Mouse (Mus musculus): Measurements from ENCODE around the gene Fkbp5. TPM values are rescaled to one million over a fixed set of nuclear protein-coding genes. Genes with fewer than 3 reads are reported as not detected.

Gene Fkbp5
- polyA plus RNA-seq, 1 experiment, result 26.1 TPM

GRCm38 (mm10) chr17:28513844-28514243, 3.5 kb downstream of the Fkbp5 start:
- DNase-seq (ENCODE audit: low read depth in 1 of 2, low spot score in 2 of 2), result peak in 1 of 2 experiments; percentile 36

GRCm38 (mm10) chr17:28513337-28513736, 4.0 kb downstream of the Fkbp5 start:
- no peak for DNase-seq (ENCODE audit: low read depth in 1 of 2, low spot score in 2 of 2)
- no peak overlapping the region for H3K4me3 ChIP-seq (ENCODE audit: extremely low read depth, insufficient read depth, insufficient read length)
- WGBS, result 37% methylated on average over 1 of the region's 1 CpGs
- no peak for TF ChIP-seq CTCF (IDR thresholded peaks at IDR 0.05; ENCODE audit: extremely low read depth, insufficient read depth, insufficient read length, insufficient replicate concordance)
- no peak for TF ChIP-seq POLR2A (IDR thresholded peaks at IDR 0.05; ENCODE audit: low read depth, low read length)
- H3K27me3 ChIP-seq (ENCODE audit: control insufficient read depth, insufficient read depth, low read length), result no peaks in the 10 kb centered on the region
- peaks cover 55% of the 10 kb centered on the region for H3K4me1 ChIP-seq (ENCODE audit: control insufficient read depth, insufficient read depth, insufficient read length)
- no peaks in the 10 kb centered on the region for H3K36me3 ChIP-seq (ENCODE audit: control insufficient read depth, insufficient read depth, low read length)
- peak overlapping the region; percentile 30; the same call in 1 of the 2 replicates for H3K27ac ChIP-seq (ENCODE audit: insufficient read depth, low read length)

More at GRCm38 (mm10) chr17:28513844-28514243, 3.5 kb downstream of the Fkbp5 start:
- no peaks in the 10 kb centered on the region for H3K27me3 ChIP-seq (ENCODE audit: control insufficient read depth, insufficient read depth, low read length)
- H3K4me3 ChIP-seq (ENCODE audit: extremely low read depth, insufficient read depth, insufficient read length), result no peak overlapping the region
- peak overlapping the region; percentile 70 for H3K27ac ChIP-seq (ENCODE audit: insufficient read depth, low read length)
- WGBS, result 11% methylated on average over 7 of the region's 7 CpGs
- TF ChIP-seq CTCF (IDR thresholded peaks at IDR 0.05; ENCODE audit: extremely low read depth, insufficient read depth, insufficient read length, insufficient replicate concordance) (no peak), POLR2A (IDR thresholded peaks at IDR 0.05; ENCODE audit: low read depth, low read length) (no peak; the same call in 1 of the 2 replicates)
- no peaks in the 10 kb centered on the region for H3K36me3 ChIP-seq (ENCODE audit: control insufficient read depth, insufficient read depth, low read length)
- peaks cover 59% of the 10 kb centered on the region for H3K4me1 ChIP-seq (ENCODE audit: control insufficient read depth, insufficient read depth, insufficient read length)

GRCm38 (mm10) chr17:28512696-28513095, 4.6 kb downstream of the Fkbp5 start:
- Histone ChIP-seq H3K27me3 (ENCODE audit: control insufficient read depth, insufficient read depth, low read length) (no peaks in the 10 kb centered on the region), H3K27ac (ENCODE audit: insufficient read depth, low read length) (peak overlapping the region; percentile 53), H3K4me1 (ENCODE audit: control insufficient read depth, insufficient read depth, insufficient read length) (peaks cover 50% of the 10 kb centered on the region; the same call in 1 of the 2 replicates), H3K36me3 (ENCODE audit: control insufficient read depth, insufficient read depth, low read length) (no peaks in the 10 kb centered on the region), H3K4me3 (ENCODE audit: extremely low read depth, insufficient read depth, insufficient read length) (no peak overlapping the region)
- TF ChIP-seq CTCF (IDR thresholded peaks at IDR 0.05; ENCODE audit: extremely low read depth, insufficient read depth, insufficient read length, insufficient replicate concordance) (no peak), POLR2A (IDR thresholded peaks at IDR 0.05; ENCODE audit: low read depth, low read length) (no peak)
- no peak for DNase-seq (ENCODE audit: low read depth in 1 of 2, low spot score in 2 of 2)
- 76% methylated on average over 6 of the region's 6 CpGs for WGBS

GRCm38 (mm10) chr17:28511616-28512541, 5.4 kb downstream of the Fkbp5 start:
- Histone ChIP-seq H3K27me3 (ENCODE audit: control insufficient read depth, insufficient read depth, low read length) (no peaks in the 10 kb centered on the region), H3K4me3 (ENCODE audit: extremely low read depth, insufficient read depth, insufficient read length) (no peak overlapping the region), H3K27ac (ENCODE audit: insufficient read depth, low read length) (peak overlapping the region; percentile 53), H3K36me3 (ENCODE audit: control insufficient read depth, insufficient read depth, low read length) (no peaks in the 10 kb centered on the region), H3K4me1 (ENCODE audit: control insufficient read depth, insufficient read depth, insufficient read length) (peaks cover 43% of the 10 kb centered on the region; the same call in 1 of the 2 replicates)
- WGBS, result 67% methylated on average over 9 of the region's 9 CpGs
- DNase-seq (ENCODE audit: low read depth in 1 of 2, low spot score in 2 of 2), result no peak
- no peak for TF ChIP-seq POLR2A (IDR thresholded peaks at IDR 0.05; ENCODE audit: low read depth, low read length)
- TF ChIP-seq CTCF (IDR thresholded peaks at IDR 0.05; ENCODE audit: extremely low read depth, insufficient read depth, insufficient read length, insufficient replicate concordance), result no peak

- TF ChIP-seq POLR2A (IDR thresholded peaks at IDR 0.05; ENCODE audit: low read depth, low read length), result no peak
- no peak for TF ChIP-seq CTCF (IDR thresholded peaks at IDR 0.05; ENCODE audit: extremely low read depth, insufficient read depth, insufficient read length, insufficient replicate concordance)
- Histone ChIP-seq H3K4me3 (ENCODE audit: extremely low read depth, insufficient read depth, insufficient read length) (no peak overlapping the region), H3K4me1 (ENCODE audit: control insufficient read depth, insufficient read depth, insufficient read length) (peaks cover 38% of the 10 kb centered on the region), H3K36me3 (ENCODE audit: control insufficient read depth, insufficient read depth, low read length) (no peaks in the 10 kb centered on the region), H3K27ac (ENCODE audit: insufficient read depth, low read length) (no peak overlapping the region), H3K27me3 (ENCODE audit: control insufficient read depth, insufficient read depth, low read length) (no peaks in the 10 kb centered on the region)
- DNase-seq (ENCODE audit: low read depth in 1 of 2, low spot score in 2 of 2), result no peak
- 12% methylated on average over 28 of the region's 28 CpGs for WGBS
Measured at GRCm38 (mm10) chr17:28510445-28511342, 6.6 kb downstream of the Fkbp5 start.

- 48% methylated on average over 5 of the region's 5 CpGs for WGBS
- TF ChIP-seq CTCF (IDR thresholded peaks at IDR 0.05; ENCODE audit: extremely low read depth, insufficient read depth, insufficient read length, insufficient replicate concordance) (no peak), POLR2A (IDR thresholded peaks at IDR 0.05; ENCODE audit: low read depth, low read length) (no peak)
- no peaks in the 10 kb centered on the region for H3K27me3 ChIP-seq (ENCODE audit: control insufficient read depth, insufficient read depth, low read length)
- DNase-seq (ENCODE audit: low read depth in 1 of 2, low spot score in 2 of 2), result no peak
- H3K4me1 ChIP-seq (ENCODE audit: control insufficient read depth, insufficient read depth, insufficient read length), result peaks cover 23% of the 10 kb centered on the region
- no peak overlapping the region for H3K4me3 ChIP-seq (ENCODE audit: extremely low read depth, insufficient read depth, insufficient read length)
- H3K27ac ChIP-seq (ENCODE audit: insufficient read depth, low read length), result no peak overlapping the region
- H3K36me3 ChIP-seq (ENCODE audit: control insufficient read depth, insufficient read depth, low read length), result no peaks in the 10 kb centered on the region
Measured at GRCm38 (mm10) chr17:28507496-28507895, 9.8 kb downstream of the Fkbp5 start.

Data from spleen, adult 2 months (tissue).